Mouse (Mus musculus) embryonic fibroblast, embryonic 13.5 days (primary cell): ENCODE measurements around the gene Snx30. TPM values are rescaled to one million over a fixed set of nuclear protein-coding genes. Genes with fewer than 3 reads are reported as not detected.

Experiments
- H3K27ac ChIP-seq: 2 replicates; pipeline ENCODE4 v1.5.1; 2012; ENCODE audit warnings: low read length, control low read depth, inconsistent platforms; ENCODE audit not compliant: insufficient read depth
- H3K4me1 ChIP-seq: 2 replicates; pipeline ENCODE4 v1.6.1; 2011; ENCODE audit warnings: low read length; ENCODE audit not compliant: control insufficient read depth, insufficient read depth
- H3K4me3 ChIP-seq: 2 replicates; pipeline ENCODE4 v1.5.1; 2011; ENCODE audit warnings: mild to moderate bottlenecking, control low read depth, low read length; ENCODE audit not compliant: insufficient read depth
- CTCF ChIP-seq: IDR thresholded peaks from 2 replicates; pipeline ENCODE4 v1.5.1; 2011; ENCODE audit warnings: mild to moderate bottlenecking, control low read depth, low read length, moderate library complexity, borderline replicate concordance; ENCODE audit not compliant: insufficient read depth
- POLR2A ChIP-seq: IDR thresholded peaks from 2 replicates; pipeline ENCODE4 v1.6.1; 2011; ENCODE audit warnings: low read depth, mild to moderate bottlenecking, control low read depth, low read length, moderate library complexity
- polyA plus RNA-seq: library from polyadenylated mRNA; stranded (reverse); fragments of >200 nt; gene quantifications from 2 replicates; pipeline ENCODE4 v1.2.4, GENCODE M21; 2011; ENCODE audit warnings: low read depth; ENCODE audit not compliant: missing spikeins, insufficient read length

Gene Snx30
- polyA plus RNA-seq, 1 experiment, result 14.7 TPM

DNA sequence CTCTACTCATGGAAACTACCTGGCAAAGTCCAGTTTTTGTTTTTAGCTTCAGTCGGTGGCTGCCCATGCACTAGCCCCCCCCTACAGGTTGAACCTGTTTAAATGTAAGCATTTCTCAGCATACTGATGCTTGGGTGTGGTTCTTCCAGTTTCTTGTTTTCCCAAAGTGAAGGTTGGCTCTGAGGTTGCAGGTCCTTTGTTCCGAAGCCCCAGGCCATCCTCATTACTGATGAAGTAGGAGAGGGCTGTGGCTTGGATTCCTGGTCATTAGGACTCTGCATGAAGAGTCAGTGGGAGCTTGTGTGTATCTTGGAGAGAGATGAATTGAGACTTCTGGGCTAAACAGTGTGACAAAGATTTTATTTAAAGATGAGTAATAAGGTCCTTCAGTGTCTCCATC lies 75.6 kb downstream of the Snx30 start:
- Histone ChIP-seq H3K4me1 (no peaks in the 10 kb centered on the region), H3K4me3 (no peak overlapping the region), H3K27ac (no peak overlapping the region)
- TF ChIP-seq CTCF (no peak), POLR2A (no peak)

DNA sequence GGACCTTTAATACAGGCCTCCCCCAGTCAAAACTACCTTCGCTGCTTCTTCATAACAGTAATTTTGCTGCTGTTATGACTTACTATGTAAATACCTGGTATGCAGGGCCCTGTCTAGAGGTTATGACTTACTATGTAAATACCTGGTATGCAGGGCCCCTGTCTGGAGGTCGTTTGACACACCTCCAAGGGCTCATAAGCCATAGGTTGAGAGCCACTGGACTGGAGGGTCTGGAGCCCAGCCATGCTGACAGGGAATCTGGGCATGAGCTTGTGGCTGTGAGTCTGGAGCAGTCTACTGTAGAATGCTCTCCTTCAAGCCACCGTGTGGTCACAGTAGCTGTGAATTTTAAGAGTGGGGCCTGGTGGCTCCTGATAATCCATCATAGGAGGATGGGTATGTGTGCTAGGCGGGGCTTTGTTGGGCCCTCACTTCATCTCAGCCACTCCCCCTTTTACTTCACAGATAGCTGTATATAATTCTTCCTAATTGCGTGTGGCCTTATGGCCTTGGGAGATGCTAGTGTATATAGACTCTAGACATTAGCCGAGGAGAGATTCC lies 78.6 kb downstream of the Snx30 start:
- TF ChIP-seq CTCF (no peak), POLR2A (no peak)
- Histone ChIP-seq H3K4me1 (no peaks in the 10 kb centered on the region), H3K27ac (no peak overlapping the region), H3K4me3 (no peak overlapping the region)

DNA sequence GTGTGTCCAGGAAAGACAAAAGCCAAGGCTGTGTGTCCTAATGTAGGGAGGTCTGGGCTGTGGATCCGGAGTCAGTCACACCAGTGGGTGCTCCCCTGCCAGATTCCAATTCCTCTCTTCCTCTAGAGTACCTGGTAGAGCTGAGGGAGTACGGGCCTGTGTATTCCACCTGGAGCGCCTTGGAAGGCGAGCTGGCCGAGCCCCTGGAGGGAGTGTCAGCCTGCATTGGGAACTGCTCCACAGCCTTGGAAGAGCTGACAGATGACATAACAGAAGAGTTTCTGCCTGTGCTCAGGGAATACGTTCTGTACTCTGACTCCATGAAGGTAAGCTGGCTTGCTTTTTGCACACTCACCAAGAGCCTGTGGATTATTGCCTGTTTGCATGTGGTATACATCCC lies 80.6 kb downstream of the Snx30 start:
- Histone ChIP-seq H3K27ac (no peak overlapping the region), H3K4me1 (no peaks in the 10 kb centered on the region), H3K4me3 (no peak overlapping the region)
- TF ChIP-seq CTCF, result no peak
- no peak for TF ChIP-seq POLR2A

DNA sequence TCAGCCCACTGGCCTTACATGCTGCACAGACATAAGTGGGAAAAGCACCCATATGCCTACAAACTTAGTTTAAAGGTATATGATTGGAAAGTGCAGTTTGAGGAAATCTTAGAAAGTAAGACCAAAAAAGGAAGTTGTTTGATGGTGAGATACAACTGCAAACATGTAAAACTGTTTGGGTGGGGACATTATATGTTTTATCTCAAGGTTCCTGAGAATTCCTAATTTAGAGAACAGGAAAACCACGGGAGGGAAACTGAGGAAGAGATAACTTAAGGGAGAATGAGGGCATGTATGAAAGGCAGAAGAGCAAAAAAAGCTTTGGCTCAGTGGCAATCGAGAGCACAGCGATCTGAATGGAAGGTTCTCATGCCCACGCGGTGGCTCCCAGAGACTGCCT lies 81.4 kb downstream of the Snx30 start:
- H3K4me1 ChIP-seq, result no peaks in the 10 kb centered on the region
- no peak overlapping the region for H3K4me3 ChIP-seq
- TF ChIP-seq POLR2A, result no peak
- no peak for TF ChIP-seq CTCF
- no peak overlapping the region for H3K27ac ChIP-seq

DNA sequence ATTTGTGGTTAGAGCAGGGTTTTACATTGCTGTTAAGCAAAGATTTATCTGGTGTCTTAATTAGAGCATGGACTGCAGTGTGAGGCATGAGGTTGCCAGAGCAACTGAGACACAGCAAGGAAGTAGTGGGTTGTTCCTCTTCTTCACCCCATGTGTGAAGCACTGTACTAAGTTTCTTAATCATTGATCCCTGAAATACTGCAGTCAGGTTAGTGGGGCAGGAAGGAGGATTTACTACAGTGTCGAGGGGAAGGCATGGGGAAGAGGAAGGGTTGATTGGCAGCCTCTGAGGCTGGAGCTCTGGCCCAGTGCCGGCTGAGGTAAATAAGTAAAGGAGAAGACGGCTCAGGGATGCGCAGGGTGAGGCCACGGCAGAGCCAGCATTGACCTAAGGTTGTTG lies 82.4 kb downstream of the Snx30 start:
- Histone ChIP-seq H3K27ac (no peak overlapping the region), H3K4me1 (no peaks in the 10 kb centered on the region), H3K4me3 (no peak overlapping the region)
- no peak for TF ChIP-seq POLR2A
- TF ChIP-seq CTCF, result no peak

DNA sequence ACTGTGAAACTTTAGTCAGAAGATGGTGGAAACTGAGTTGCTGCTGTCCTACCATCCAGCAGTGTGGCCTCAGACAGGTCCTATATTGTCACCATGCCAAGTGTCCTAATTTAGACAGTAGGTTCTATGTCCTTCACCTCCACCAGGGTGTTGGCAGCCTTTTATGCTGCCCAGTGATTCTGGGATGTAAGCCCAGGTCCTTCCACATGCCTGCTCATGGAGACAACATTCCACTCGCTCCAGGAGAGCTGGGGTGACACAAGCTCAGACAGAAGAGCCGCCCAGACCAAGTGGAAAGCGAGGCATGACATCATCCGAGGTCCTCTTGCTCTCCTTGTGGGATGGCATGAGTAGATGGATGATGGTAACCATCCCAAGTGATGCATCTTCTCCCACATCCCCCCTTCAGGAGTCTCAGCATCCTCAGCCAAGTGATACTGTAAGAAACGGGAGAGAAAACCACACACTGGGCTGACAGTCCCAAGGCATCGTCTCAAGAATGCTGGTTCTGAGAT lies 84.5 kb downstream of the Snx30 start:
- peaks cover 3% of the 10 kb centered on the region for H3K4me1 ChIP-seq
- no peak for TF ChIP-seq POLR2A
- no peak for TF ChIP-seq CTCF
- H3K4me3 ChIP-seq, result no peak overlapping the region
- no peak overlapping the region for H3K27ac ChIP-seq

DNA sequence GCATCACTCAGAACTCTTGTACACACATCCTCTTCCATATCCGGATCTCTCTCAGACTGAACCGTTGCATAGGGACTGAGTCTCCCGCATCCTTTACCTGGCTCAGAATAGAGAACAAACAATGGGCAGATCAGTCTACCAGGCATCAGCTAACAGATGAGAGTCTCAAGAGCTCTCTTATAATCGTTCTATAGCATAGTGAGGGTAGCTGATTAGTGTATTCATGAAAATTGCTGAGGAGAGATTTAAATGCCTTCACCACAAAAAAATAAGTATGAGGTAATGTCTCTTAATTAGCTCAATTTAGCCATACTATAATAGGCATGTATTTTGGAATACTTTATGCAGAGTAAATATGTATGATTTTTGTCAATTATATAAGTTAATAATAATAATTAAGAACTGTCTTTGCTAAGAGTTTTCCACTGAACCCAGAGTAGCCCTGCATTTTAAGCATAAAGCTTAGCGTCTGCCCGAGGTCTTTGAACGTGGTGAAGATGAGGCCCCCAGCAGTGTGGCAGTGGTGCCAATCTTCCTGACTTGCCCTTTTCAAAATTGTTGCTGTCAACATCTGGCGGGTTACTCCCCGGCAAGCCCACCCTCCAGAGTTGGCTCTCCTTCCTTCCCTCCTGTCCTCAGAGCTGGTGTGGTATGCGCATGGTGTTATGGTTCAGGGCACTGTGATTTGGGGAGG lies 86.2 kb downstream of the Snx30 start:
- peaks cover 5% of the 10 kb centered on the region for H3K4me1 ChIP-seq
- no peak overlapping the region for H3K27ac ChIP-seq
- no peak overlapping the region for H3K4me3 ChIP-seq
- TF ChIP-seq CTCF (no peak), POLR2A (no peak)

DNA sequence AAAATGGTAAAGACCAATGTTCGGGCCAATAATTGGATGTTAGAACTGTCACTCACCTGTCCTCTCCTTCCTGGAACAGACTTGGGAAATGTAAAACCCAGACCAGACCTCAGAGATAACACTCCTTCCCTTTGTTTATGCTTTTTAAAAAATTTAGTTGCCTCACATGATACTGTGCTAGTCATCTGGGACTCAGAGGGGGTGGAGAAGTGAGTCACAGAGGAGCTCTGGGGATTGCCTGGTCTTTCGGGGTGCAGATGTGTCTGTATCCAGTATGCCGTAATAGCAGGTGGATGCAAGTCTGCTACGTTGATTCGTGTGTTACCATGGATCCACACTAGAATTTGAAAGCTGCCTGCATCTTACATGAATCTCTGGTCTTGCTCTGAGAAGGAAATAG lies 87.1 kb downstream of the Snx30 start:
- no peak for TF ChIP-seq POLR2A
- TF ChIP-seq CTCF, result no peak
- Histone ChIP-seq H3K4me1 (peaks cover 5% of the 10 kb centered on the region), H3K4me3 (no peak overlapping the region), H3K27ac (no peak overlapping the region)

DNA sequence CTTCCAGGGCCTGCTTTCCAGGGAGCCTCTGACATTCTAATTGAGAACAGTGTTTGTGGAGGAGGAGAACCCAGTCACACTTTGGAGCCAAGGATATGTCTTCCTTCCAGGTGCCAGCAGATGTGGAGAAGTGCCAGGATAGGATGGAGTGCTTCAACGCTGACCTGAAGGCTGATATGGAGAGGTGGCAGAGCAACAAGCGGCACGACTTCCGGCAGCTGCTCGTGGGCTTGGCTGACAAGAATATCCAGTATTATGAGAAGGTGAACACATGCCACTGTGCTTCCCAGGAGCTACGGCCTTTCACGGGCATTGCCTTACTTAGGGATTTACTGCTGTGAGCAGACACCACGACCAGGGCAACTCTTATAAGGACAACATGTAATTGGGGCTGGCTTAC lies 88.8 kb downstream of the Snx30 start:
- Histone ChIP-seq H3K27ac (no peak overlapping the region), H3K4me3 (no peak overlapping the region), H3K4me1 (peaks cover 5% of the 10 kb centered on the region)
- TF ChIP-seq POLR2A, result no peak

DNA sequence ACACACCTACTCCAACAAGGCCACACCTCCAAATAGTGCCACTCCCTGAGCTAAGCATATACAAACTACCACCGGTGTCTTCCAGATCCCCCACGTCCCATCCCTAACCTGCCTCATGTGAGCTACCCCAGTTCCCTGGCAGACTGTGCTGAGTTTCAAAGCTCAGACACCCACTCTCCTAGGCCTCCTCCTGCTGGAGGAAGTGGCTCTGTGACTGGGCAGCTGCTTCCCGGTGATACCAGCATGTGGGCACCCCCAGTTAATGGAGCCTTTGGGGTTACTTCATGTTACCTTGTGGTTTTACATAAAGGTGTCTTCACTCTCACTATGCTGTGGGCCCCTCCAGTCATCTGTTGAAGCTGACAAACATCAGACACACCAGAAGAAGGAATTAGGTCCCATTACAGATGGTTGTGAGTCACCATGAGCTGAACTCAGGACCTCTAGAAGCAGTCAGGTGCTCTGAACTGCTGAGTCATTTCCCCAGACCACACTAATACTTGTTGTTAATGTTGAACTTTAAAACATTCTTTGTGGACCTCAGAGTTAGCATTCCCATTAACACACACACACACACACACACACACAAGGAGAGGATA lies 89.4 kb downstream of the Snx30 start:
- Histone ChIP-seq H3K4me3 (no peak overlapping the region), H3K27ac (peak overlapping the region; percentile 6), H3K4me1 (peaks cover 5% of the 10 kb centered on the region)
- TF ChIP-seq CTCF (no peak), POLR2A (no peak)
